Mouse (Mus musculus): ENCODE results near the gene S1pr3. TPM values are rescaled to one million over a fixed set of nuclear protein-coding genes. Genes with fewer than 3 reads are reported as not detected.

S1pr3 gene
- polyA plus RNA-seq, 1 experiment: 3.2 TPM

GRCm38 (mm10) chr13:51413461-51413860 is 5.0 kb downstream of the S1pr3 start:
- Histone ChIP-seq H3K4me1 (ENCODE audit: control insufficient read depth, insufficient read depth, insufficient read length, low read length) (no peaks in the 10 kb centered on the region), H3K27ac (ENCODE audit: insufficient read depth, low read depth, low read length) (no peak overlapping the region), H3K36me3 (ENCODE audit: control insufficient read depth, insufficient read depth, low read length) (no peaks in the 10 kb centered on the region), H3K4me3 (ENCODE audit: low read depth, low read length) (no peak overlapping the region), H3K27me3 (ENCODE audit: control insufficient read depth, insufficient read depth, low read length) (peaks cover 7% of the 10 kb centered on the region)
- WGBS: 50% methylated on average over 3 of the region's 3 CpGs
- TF ChIP-seq POLR2A (IDR thresholded peaks at IDR 0.05; ENCODE audit: low read depth, low read length): no peak
- peak; percentile 71; the same call in 1 of the 2 replicates for TF ChIP-seq CTCF (IDR thresholded peaks at IDR 0.05; ENCODE audit: extremely low read depth, insufficient read length, insufficient replicate concordance, low read depth, low read length)

- 75% methylated on average over 11 of the region's 11 CpGs for WGBS
- Histone ChIP-seq H3K27ac (ENCODE audit: insufficient read depth, low read depth, low read length) (no peak overlapping the region), H3K27me3 (ENCODE audit: control insufficient read depth, insufficient read depth, low read length) (no peaks in the 10 kb centered on the region), H3K36me3 (ENCODE audit: control insufficient read depth, insufficient read depth, low read length) (no peaks in the 10 kb centered on the region), H3K4me3 (ENCODE audit: low read depth, low read length) (no peak overlapping the region), H3K4me1 (ENCODE audit: control insufficient read depth, insufficient read depth, insufficient read length, low read length) (no peaks in the 10 kb centered on the region)
- TF ChIP-seq CTCF (IDR thresholded peaks at IDR 0.05; ENCODE audit: extremely low read depth, insufficient read length, insufficient replicate concordance, low read depth, low read length): no peak
- TF ChIP-seq POLR2A (IDR thresholded peaks at IDR 0.05; ENCODE audit: low read depth, low read length): no peak
Observed at GRCm38 (mm10) chr13:51416727-51417126, 8.3 kb downstream of the S1pr3 start.

GRCm38 (mm10) chr13:51417796-51418195 is 9.4 kb downstream of the S1pr3 start:
- no peaks in the 10 kb centered on the region for H3K27me3 ChIP-seq (ENCODE audit: control insufficient read depth, insufficient read depth, low read length)
- no peak overlapping the region for H3K27ac ChIP-seq (ENCODE audit: insufficient read depth, low read depth, low read length)
- H3K36me3 ChIP-seq (ENCODE audit: control insufficient read depth, insufficient read depth, low read length): no peaks in the 10 kb centered on the region
- H3K4me3 ChIP-seq (ENCODE audit: low read depth, low read length): no peak overlapping the region
- no peak for TF ChIP-seq POLR2A (IDR thresholded peaks at IDR 0.05; ENCODE audit: low read depth, low read length)
- TF ChIP-seq CTCF (IDR thresholded peaks at IDR 0.05; ENCODE audit: extremely low read depth, insufficient read length, insufficient replicate concordance, low read depth, low read length): no peak
- WGBS: 53% methylated on average over 6 of the region's 6 CpGs
- no peaks in the 10 kb centered on the region for H3K4me1 ChIP-seq (ENCODE audit: control insufficient read depth, insufficient read depth, insufficient read length, low read length)

- TF ChIP-seq POLR2A (IDR thresholded peaks at IDR 0.05; ENCODE audit: low read depth, low read length) (no peak), CTCF (IDR thresholded peaks at IDR 0.05; ENCODE audit: extremely low read depth, insufficient read length, insufficient replicate concordance, low read depth, low read length) (peak; percentile 89; the same call in 1 of the 2 replicates)
- Histone ChIP-seq H3K36me3 (ENCODE audit: control insufficient read depth, insufficient read depth, low read length) (no peaks in the 10 kb centered on the region), H3K27ac (ENCODE audit: insufficient read depth, low read depth, low read length) (no peak overlapping the region), H3K27me3 (ENCODE audit: control insufficient read depth, insufficient read depth, low read length) (no peaks in the 10 kb centered on the region), H3K4me1 (ENCODE audit: control insufficient read depth, insufficient read depth, insufficient read length, low read length) (no peaks in the 10 kb centered on the region), H3K4me3 (ENCODE audit: low read depth, low read length) (no peak overlapping the region)
- WGBS: 10% methylated on average over 20 of the region's 20 CpGs
Observed at GRCm38 (mm10) chr13:51418268-51418941, 10.0 kb downstream of the S1pr3 start.

GRCm38 (mm10) chr13:51418942-51419451 is 10.6 kb downstream of the S1pr3 start:
- H3K36me3 ChIP-seq (ENCODE audit: control insufficient read depth, insufficient read depth, low read length): no peaks in the 10 kb centered on the region
- H3K27me3 ChIP-seq (ENCODE audit: control insufficient read depth, insufficient read depth, low read length): no peaks in the 10 kb centered on the region
- H3K4me3 ChIP-seq (ENCODE audit: low read depth, low read length): no peak overlapping the region
- WGBS: 70% methylated on average over 19 of the region's 19 CpGs
- no peak overlapping the region for H3K27ac ChIP-seq (ENCODE audit: insufficient read depth, low read depth, low read length)
- TF ChIP-seq POLR2A (IDR thresholded peaks at IDR 0.05; ENCODE audit: low read depth, low read length) (no peak), CTCF (IDR thresholded peaks at IDR 0.05; ENCODE audit: extremely low read depth, insufficient read length, insufficient replicate concordance, low read depth, low read length) (no peak)
- no peaks in the 10 kb centered on the region for H3K4me1 ChIP-seq (ENCODE audit: control insufficient read depth, insufficient read depth, insufficient read length, low read length)

GRCm38 (mm10) chr13:51419501-51419900 is 11.1 kb downstream of the S1pr3 start:
- no peak for TF ChIP-seq CTCF (IDR thresholded peaks at IDR 0.05; ENCODE audit: extremely low read depth, insufficient read length, insufficient replicate concordance, low read depth, low read length)
- TF ChIP-seq POLR2A (IDR thresholded peaks at IDR 0.05; ENCODE audit: low read depth, low read length): no peak
- Histone ChIP-seq H3K27ac (ENCODE audit: insufficient read depth, low read depth, low read length) (no peak overlapping the region), H3K36me3 (ENCODE audit: control insufficient read depth, insufficient read depth, low read length) (no peaks in the 10 kb centered on the region), H3K27me3 (ENCODE audit: control insufficient read depth, insufficient read depth, low read length) (no peaks in the 10 kb centered on the region), H3K4me3 (ENCODE audit: low read depth, low read length) (no peak overlapping the region), H3K4me1 (ENCODE audit: control insufficient read depth, insufficient read depth, insufficient read length, low read length) (no peaks in the 10 kb centered on the region)
- 87% methylated on average over 15 of the region's 15 CpGs for WGBS

- H3K27me3 ChIP-seq (ENCODE audit: control insufficient read depth, insufficient read depth, low read length): no peaks in the 10 kb centered on the region
- 83% methylated on average over 9 of the region's 9 CpGs for WGBS
- H3K27ac ChIP-seq (ENCODE audit: insufficient read depth, low read depth, low read length): no peak overlapping the region
- H3K4me1 ChIP-seq (ENCODE audit: control insufficient read depth, insufficient read depth, insufficient read length, low read length): no peaks in the 10 kb centered on the region
- no peak for TF ChIP-seq CTCF (IDR thresholded peaks at IDR 0.05; ENCODE audit: extremely low read depth, insufficient read length, insufficient replicate concordance, low read depth, low read length)
- TF ChIP-seq POLR2A (IDR thresholded peaks at IDR 0.05; ENCODE audit: low read depth, low read length): no peak
- no peak overlapping the region for H3K4me3 ChIP-seq (ENCODE audit: low read depth, low read length)
- no peaks in the 10 kb centered on the region for H3K36me3 ChIP-seq (ENCODE audit: control insufficient read depth, insufficient read depth, low read length)
Observed at GRCm38 (mm10) chr13:51420861-51421260, 12.4 kb downstream of the S1pr3 start.

All from small intestine, adult 2 months (tissue).